Mouse (Mus musculus) neural tube, embryonic 13.5 days (tissue): ENCODE data around the gene Sim2. TPM values are rescaled to one million over a fixed set of nuclear protein-coding genes. Genes with fewer than 3 reads are reported as not detected.

Experiments used
- ATAC-seq: fragments of 200-750 bp; cut with Nextera tagmentation; 2 replicates; pipeline ENCODE4 v1.8.0; 2017; ENCODE audit warnings: low read depth, mild to moderate bottlenecking, moderate TSS enrichment, moderate library complexity
- H3K27ac ChIP-seq: fragments of 300-500 bp; sonication (generic); replicated peaks from 2 replicates; pipeline ENCODE4 v1.5.1; 2015; ENCODE audit warnings: moderate library complexity, mild to moderate bottlenecking, inconsistent platforms
- H3K27me3 ChIP-seq: fragments of 300-500 bp; sonication (generic); 2 replicates; pipeline ENCODE4 v1.6.1; 2015; ENCODE audit warnings: mild to moderate bottlenecking, inconsistent platforms
- H3K36me3 ChIP-seq: fragments of 300-500 bp; sonication (generic); 2 replicates; pipeline ENCODE4 v1.6.1; 2015; ENCODE audit warnings: mild to moderate bottlenecking, inconsistent platforms
- H3K4me1 ChIP-seq: fragments of 300-500 bp; sonication (generic); replicated peaks from 2 replicates; pipeline ENCODE4 v1.6.1; 2015; ENCODE audit warnings: inconsistent platforms
- H3K4me2 ChIP-seq: fragments of 300-500 bp; sonication (generic); 2 replicates; pipeline ENCODE4 v1.6.1; 2015; ENCODE audit warnings: inconsistent platforms, mild to moderate bottlenecking, moderate library complexity
- H3K4me3 ChIP-seq: fragments of 300-500 bp; sonication (generic); 2 replicates; pipeline ENCODE4 v1.5.1; 2015; ENCODE audit warnings: mild to moderate bottlenecking, inconsistent platforms
- H3K9ac ChIP-seq: fragments of 300-500 bp; sonication (generic); 2 replicates; pipeline ENCODE4 v1.6.1; 2015; ENCODE audit warnings: moderate library complexity, mild to moderate bottlenecking, inconsistent platforms
- H3K9me3 ChIP-seq: fragments of 300-500 bp; sonication (generic); 2 replicates; pipeline ENCODE4 v1.6.1; 2016; ENCODE audit warnings: inconsistent platforms
- WGBS: fragments of 180-500 bp; shearing (Covaris S2); methylation state at CpG from one replicate; pipeline ENCODE4 v1.1.7; 2015; 5-methylcytosine and 5-hydroxymethylcytosine counted together
- polyA plus RNA-seq: library from polyadenylated mRNA; unstranded; fragments of >200 nt; fragmentation: Nextera tagmentation; extraction: Ambion mirVana; gene quantifications from 2 replicates; pipeline ENCODE4 v1.2.1, GENCODE M21; 2015

Sim2 gene
- 0.12 and 0.28 TPM in 2 replicates for polyA plus RNA-seq

- peak within 1 kb of the TSS; percentile 24 for H3K4me3 ChIP-seq
- H3K27ac ChIP-seq, result no peak within 1 kb of the TSS
- no peaks in the 10 kb centered on the region for H3K9me3 ChIP-seq
- ATAC-seq, result 0 out of 2 replicates have a peak, but pooled peaks have one; percentile 38
- H3K9ac ChIP-seq, result no peak within 1 kb of the TSS
- H3K36me3 ChIP-seq, result no peaks in the 10 kb centered on the region
- under 1% methylated on average over 96 of the region's 96 CpGs for WGBS
- peaks cover 99% of the 10 kb centered on the region for H3K27me3 ChIP-seq
- H3K4me2 ChIP-seq, result peak within 1 kb of the TSS; percentile 46
- peaks cover 15% of the 10 kb centered on the region for H3K4me1 ChIP-seq
Measured at GRCm38 (mm10) chr16:94084711-94085602, at the start of gene Sim2. Gene Sim2 (plus strand): TSS chr16:94084931.

- 92% methylated on average over 7 of the region's 7 CpGs for WGBS
- no peak overlapping the region for H3K4me3 ChIP-seq
Measured at GRCm38 (mm10) chr16:94037280-94037679, 47.5 kb upstream of the Sim2 start.

GRCm38 (mm10) chr16:94038272-94038985 lies 46.3 kb upstream of the Sim2 start:
- H3K27ac ChIP-seq, result no peak overlapping the region
- no peaks in the 10 kb centered on the region for H3K9me3 ChIP-seq
- H3K4me2 ChIP-seq, result no peak overlapping the region
- H3K36me3 ChIP-seq, result no peaks in the 10 kb centered on the region
- no peak overlapping the region for H3K4me3 ChIP-seq
- H3K27me3 ChIP-seq, result peaks cover 22% of the 10 kb centered on the region
- 71% methylated on average over 12 of the region's 12 CpGs for WGBS
- no peak overlapping the region for H3K9ac ChIP-seq
- H3K4me1 ChIP-seq, result peaks cover 13% of the 10 kb centered on the region
- ATAC-seq, result no peak

More at GRCm38 (mm10) chr16:94037280-94037679, 47.5 kb upstream of the Sim2 start:
- Histone ChIP-seq H3K9ac (no peak overlapping the region), H3K36me3 (no peaks in the 10 kb centered on the region), H3K9me3 (no peaks in the 10 kb centered on the region), H3K27me3 (peaks cover 18% of the 10 kb centered on the region), H3K27ac (no peak overlapping the region), H3K4me1 (peaks cover 13% of the 10 kb centered on the region), H3K4me2 (no peak overlapping the region)
- no peak for ATAC-seq

- WGBS, result 89% methylated on average over 9 of the region's 9 CpGs
- H3K27me3 ChIP-seq, result peaks cover 24% of the 10 kb centered on the region
Measured at GRCm38 (mm10) chr16:94038986-94039341, 45.8 kb upstream of the Sim2 start.

GRCm38 (mm10) chr16:94040485-94040884 lies 44.2 kb upstream of the Sim2 start:
- Histone ChIP-seq H3K4me2 (peak overlapping the region; percentile 23), H3K4me3 (no peak overlapping the region), H3K36me3 (no peaks in the 10 kb centered on the region), H3K9ac (no peak overlapping the region), H3K4me1 (peaks cover 13% of the 10 kb centered on the region), H3K27me3 (peaks cover 26% of the 10 kb centered on the region), H3K27ac (no peak overlapping the region), H3K9me3 (no peaks in the 10 kb centered on the region)
- 37% methylated on average over 16 of the region's 16 CpGs for WGBS
- ATAC-seq, result no peak

More at GRCm38 (mm10) chr16:94038986-94039341, 45.8 kb upstream of the Sim2 start:
- Histone ChIP-seq H3K4me3 (no peak overlapping the region), H3K9ac (no peak overlapping the region), H3K9me3 (no peaks in the 10 kb centered on the region), H3K4me1 (peaks cover 13% of the 10 kb centered on the region), H3K4me2 (no peak overlapping the region), H3K27ac (no peak overlapping the region), H3K36me3 (no peaks in the 10 kb centered on the region)
- ATAC-seq, result no peak

GRCm38 (mm10) chr16:94041065-94041712 lies 43.5 kb upstream of the Sim2 start:
- no peak for ATAC-seq
- WGBS, result 55% methylated on average over 18 of the region's 18 CpGs
- H3K27me3 ChIP-seq, result peaks cover 26% of the 10 kb centered on the region

GRCm38 (mm10) chr16:94043797-94044196 lies 40.9 kb upstream of the Sim2 start:
- Histone ChIP-seq H3K4me3 (no peak overlapping the region), H3K27ac (no peak overlapping the region), H3K4me2 (no peak overlapping the region), H3K4me1 (peaks cover 13% of the 10 kb centered on the region), H3K9me3 (no peaks in the 10 kb centered on the region), H3K9ac (no peak overlapping the region), H3K27me3 (peaks cover 23% of the 10 kb centered on the region), H3K36me3 (no peaks in the 10 kb centered on the region)
- 95% methylated on average over 1 of the region's 1 CpGs for WGBS
- ATAC-seq, result no peak

More at GRCm38 (mm10) chr16:94041065-94041712, 43.5 kb upstream of the Sim2 start:
- no peaks in the 10 kb centered on the region for H3K9me3 ChIP-seq
- H3K4me2 ChIP-seq, result no peak overlapping the region
- no peak overlapping the region for H3K4me3 ChIP-seq
- H3K36me3 ChIP-seq, result no peaks in the 10 kb centered on the region
- no peak overlapping the region for H3K27ac ChIP-seq
- H3K4me1 ChIP-seq, result peaks cover 13% of the 10 kb centered on the region
- no peak overlapping the region for H3K9ac ChIP-seq

GRCm38 (mm10) chr16:94044996-94045395 lies 39.7 kb upstream of the Sim2 start:
- ATAC-seq, result no peak
- Histone ChIP-seq H3K4me3 (no peak overlapping the region), H3K9me3 (no peaks in the 10 kb centered on the region), H3K4me1 (peaks cover 13% of the 10 kb centered on the region), H3K9ac (no peak overlapping the region), H3K27me3 (peaks cover 20% of the 10 kb centered on the region), H3K4me2 (no peak overlapping the region), H3K27ac (no peak overlapping the region), H3K36me3 (no peaks in the 10 kb centered on the region)
- 57% methylated on average over 7 of the region's 7 CpGs for WGBS

- no peak for ATAC-seq
- Histone ChIP-seq H3K4me3 (no peak overlapping the region), H3K27me3 (no peaks in the 10 kb centered on the region), H3K9ac (no peak overlapping the region), H3K36me3 (no peaks in the 10 kb centered on the region), H3K9me3 (no peaks in the 10 kb centered on the region), H3K4me1 (0 out of 2 replicates have a peak, but pooled peaks cover 1% of the 10 kb centered on the region), H3K4me2 (no peak overlapping the region), H3K27ac (no peak overlapping the region)
- 88% methylated on average over 3 of the region's 3 CpGs for WGBS
Measured at GRCm38 (mm10) chr16:94050368-94050767, 34.4 kb upstream of the Sim2 start.

- H3K27ac ChIP-seq, result no peak overlapping the region
- ATAC-seq, result no peak
- H3K9ac ChIP-seq, result no peak overlapping the region
Measured at GRCm38 (mm10) chr16:94055176-94055575, 29.6 kb upstream of the Sim2 start.

GRCm38 (mm10) chr16:94055576-94055975 lies 29.2 kb upstream of the Sim2 start:
- Histone ChIP-seq H3K36me3 (no peaks in the 10 kb centered on the region), H3K4me1 (peaks cover 12% of the 10 kb centered on the region; the same call in 1 of the 2 replicates), H3K4me2 (no peak overlapping the region), H3K27ac (no peak overlapping the region), H3K9me3 (no peaks in the 10 kb centered on the region), H3K27me3 (no peaks in the 10 kb centered on the region), H3K9ac (no peak overlapping the region), H3K4me3 (no peak overlapping the region)
- WGBS, result 44% methylated on average over 8 of the region's 8 CpGs
- no peak for ATAC-seq

More at GRCm38 (mm10) chr16:94055176-94055575, 29.6 kb upstream of the Sim2 start:
- Histone ChIP-seq H3K4me1 (peaks cover 12% of the 10 kb centered on the region; the same call in 1 of the 2 replicates), H3K4me3 (no peak overlapping the region), H3K9me3 (no peaks in the 10 kb centered on the region), H3K4me2 (no peak overlapping the region), H3K36me3 (no peaks in the 10 kb centered on the region), H3K27me3 (no peaks in the 10 kb centered on the region)
- 72% methylated on average over 12 of the region's 12 CpGs for WGBS
